Mouse (Mus musculus): Measurements from ENCODE around the gene Vpreb2.
"Not testable (repeated sequence)": the region's sequence is repeated elsewhere in the genome, so short reads cannot be mapped to it uniquely, and the experiment has no call there.

Gene Vpreb2

GRCm38 (mm10) chr16:17980128-17980527 is at the start of gene Vpreb2:
TSS of gene Vpreb2 (plus strand) at chr16:17980428.
- no peak for DNase-seq (ENCODE audit: low spot score in 2 of 2)

DNA sequence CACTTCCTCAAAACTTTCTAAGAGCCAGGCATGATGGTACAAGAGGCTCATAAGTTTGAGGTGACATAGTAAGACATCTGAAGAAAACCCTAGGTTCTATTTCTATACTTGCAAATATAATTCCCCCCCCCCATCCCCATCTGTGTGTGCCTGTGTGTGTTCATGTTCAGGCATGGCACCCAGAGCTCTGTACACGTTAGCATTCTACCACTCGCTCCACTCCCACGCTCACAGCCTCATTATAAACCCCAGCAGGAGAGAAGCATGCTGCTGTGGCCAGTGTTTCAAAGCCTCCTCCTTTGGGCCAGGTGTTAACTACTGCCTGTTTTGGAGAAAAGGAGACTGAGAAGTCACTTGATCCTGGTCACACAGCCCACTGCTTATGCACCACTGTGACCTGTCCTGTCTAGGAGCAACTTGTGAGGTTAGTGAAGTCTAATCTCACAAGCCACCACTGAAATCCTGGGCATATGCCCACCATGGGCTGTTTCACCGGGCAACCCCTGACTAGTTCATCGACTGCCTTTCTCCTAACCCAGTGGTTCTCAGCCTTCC is 48.2 kb upstream of the Vpreb2 start:
- no peak for DNase-seq (ENCODE audit: low spot score in 2 of 2)

DNA sequence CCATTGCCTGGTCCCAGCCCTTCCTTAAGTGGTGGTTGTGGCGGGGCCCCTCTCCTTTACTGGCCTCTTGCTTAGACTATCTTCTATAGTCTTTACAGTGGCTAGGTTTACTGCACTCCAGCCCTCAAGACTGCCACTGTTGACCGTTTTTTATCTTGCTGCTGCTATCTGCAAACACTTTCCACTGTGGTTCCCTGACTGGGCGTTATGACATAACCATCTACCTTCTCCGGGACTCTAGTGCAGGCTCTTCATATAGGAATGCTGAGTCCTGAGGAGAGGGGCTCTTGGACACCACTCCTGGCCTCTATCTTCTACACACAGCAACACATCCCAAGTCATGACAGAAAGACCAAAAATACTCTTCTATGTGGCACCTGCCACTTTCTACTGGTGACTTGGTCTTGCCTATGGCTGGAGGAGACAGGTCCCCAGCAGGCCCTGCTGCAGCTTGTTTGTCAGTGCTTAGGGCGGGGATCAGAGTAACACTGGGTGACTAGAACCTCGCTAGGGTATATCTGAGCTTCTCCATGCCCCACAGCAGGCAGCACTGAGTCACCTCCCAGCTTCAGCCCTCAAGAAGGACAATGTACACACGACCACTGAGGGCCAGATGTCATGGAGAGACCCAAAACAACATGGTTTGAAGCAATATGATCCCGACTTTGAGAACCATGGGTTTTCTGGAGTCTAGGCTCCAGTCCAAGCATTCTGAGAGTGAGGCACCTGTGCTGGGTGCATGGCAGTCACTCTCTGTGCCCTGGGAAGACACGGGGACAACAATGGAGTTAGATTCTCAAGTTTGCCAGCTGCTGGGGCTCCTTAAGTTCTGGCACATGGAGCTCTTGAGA is 46.4 kb upstream of the Vpreb2 start:
- no peak for DNase-seq (ENCODE audit: low spot score in 2 of 2)

GRCm38 (mm10) chr16:17934445-17934910 is 45.8 kb upstream of the Vpreb2 start:
- no peak for DNase-seq (ENCODE audit: low spot score in 2 of 2)

DNA sequence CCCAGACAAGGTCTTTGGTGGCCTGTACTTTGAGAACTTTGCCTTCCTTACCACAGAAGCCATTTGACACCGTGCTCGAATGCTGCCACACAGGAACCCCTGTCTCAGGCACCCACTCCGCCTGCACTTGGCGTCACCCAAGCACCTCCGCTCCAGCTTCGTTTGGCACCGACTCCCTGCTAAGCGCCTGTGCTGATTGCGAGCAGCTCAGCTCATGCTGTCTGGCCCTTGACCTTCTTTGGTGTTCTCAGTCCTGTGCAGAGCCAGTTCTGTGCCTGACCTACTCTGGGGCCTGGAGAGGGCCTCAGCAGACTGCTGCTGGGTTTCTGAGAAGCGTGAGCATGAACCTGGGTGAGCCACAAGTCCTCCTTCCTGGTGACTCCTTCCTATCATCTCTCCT is 43.5 kb upstream of the Vpreb2 start:
- DNase-seq (ENCODE audit: low spot score in 2 of 2) = no peak

GRCm38 (mm10) chr16:17938187-17938586 is 42.0 kb upstream of the Vpreb2 start:
- no peak for DNase-seq (ENCODE audit: low spot score in 2 of 2)

GRCm38 (mm10) chr16:17938821-17939220 is 41.4 kb upstream of the Vpreb2 start:
- peak; percentile 67 to 73 for DNase-seq (ENCODE audit: low spot score in 2 of 2)

GRCm38 (mm10) chr16:17939255-17939751 is 40.9 kb upstream of the Vpreb2 start:
- DNase-seq (ENCODE audit: low spot score in 2 of 2) = peak in 1 of 2 experiments; percentile 29

DNA sequence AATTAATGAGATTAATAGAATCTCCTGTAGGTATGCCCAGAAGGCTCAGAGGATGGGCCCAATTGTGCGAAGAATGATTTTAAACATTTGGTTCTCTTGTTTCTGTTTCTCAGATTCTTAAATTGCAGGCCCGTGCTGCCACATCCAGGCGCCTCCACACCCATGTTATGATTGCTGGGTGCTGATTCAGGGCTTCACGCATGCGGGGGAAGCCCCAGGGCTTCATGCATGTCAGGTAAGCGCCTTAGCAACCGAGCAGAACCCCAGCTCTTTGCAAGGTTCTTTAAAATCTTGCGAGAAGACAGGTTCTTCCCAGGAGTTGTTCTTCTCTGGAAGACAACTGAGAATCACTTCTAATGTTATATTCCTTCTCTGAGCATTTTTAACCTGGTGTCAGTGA is 36.8 kb upstream of the Vpreb2 start:
- DNase-seq (ENCODE audit: low spot score in 2 of 2) = no peak

DNA sequence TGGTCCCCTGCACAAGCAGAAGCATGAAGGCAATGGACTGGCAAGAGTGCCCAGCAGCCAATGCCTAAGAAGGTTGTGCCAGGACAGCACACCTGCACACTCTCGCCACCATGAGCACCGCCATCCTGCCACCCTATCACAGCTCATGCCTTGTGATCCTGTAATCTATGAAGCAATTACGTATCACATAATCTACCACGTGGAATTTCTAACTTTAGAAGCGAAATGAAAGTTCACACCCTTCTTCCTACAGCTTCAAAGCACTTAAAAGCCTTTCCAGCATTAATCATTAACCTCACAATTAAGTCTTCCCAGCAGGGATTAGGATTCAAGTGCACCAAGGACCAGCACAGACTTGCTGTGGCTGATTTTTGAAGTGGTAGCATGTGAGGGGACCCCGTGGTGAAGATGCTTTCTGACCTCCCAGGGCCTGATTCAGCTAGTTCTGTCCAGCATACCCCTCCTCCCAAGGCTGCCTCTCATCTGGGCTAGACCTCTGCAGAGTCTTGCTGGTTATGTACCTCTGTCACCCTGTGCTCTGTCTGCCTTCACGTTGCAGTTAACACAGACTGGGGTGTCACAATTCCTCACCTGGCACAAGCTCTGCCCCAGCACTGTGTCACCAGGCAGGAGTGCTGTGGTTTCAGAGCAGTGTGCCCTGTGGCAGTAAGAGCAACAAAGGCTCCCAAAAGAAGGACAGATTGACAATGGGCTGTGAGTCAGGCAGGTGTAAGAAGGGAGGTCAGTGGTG is 35.0 kb upstream of the Vpreb2 start:
- DNase-seq (ENCODE audit: low spot score in 2 of 2) = no peak

- DNase-seq (ENCODE audit: low spot score in 2 of 2) = no peak
Measured at GRCm38 (mm10) chr16:17949421-17949877, 30.8 kb upstream of the Vpreb2 start.

DNA sequence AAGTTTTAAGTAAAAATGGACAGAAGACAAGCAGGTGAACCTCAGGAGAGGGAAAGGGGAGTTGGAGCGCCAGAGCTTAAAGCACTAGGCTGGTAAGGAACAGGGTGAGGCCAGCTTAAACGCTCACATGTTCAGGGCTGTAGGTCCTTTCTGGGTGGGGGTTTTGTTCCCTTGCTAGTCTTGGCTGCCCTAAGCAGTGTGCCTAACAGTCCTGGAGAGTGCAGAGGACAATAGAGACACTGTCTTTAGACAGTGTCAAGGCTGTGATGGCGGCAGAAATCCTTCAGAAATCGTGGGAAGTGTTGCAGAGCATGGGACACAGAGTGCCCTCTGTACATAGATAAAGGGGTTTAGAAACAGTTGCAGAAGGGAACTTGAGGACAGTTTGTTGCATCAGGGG is 30.2 kb upstream of the Vpreb2 start:
- no peak for DNase-seq (ENCODE audit: low spot score in 2 of 2)

DNA sequence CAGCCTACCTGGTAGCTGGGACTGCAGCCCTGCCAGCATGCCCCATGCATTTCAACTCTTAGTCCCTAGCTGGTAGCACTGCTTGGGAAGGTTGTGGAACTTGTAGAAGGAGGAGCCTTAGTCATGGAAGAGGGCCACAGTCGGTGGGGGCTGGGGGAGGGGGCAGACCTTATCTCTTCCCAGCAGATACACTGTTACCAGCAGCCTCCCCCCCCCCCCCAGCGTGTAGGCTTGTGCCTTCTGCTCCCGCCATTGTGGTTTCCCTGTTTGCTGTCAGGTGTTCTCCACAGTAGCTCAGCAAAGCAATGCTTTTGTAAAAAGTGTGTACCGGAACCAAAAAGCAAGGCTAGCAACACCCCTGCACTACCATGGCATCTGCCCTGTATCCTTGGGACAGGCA is 28.6 kb upstream of the Vpreb2 start:
- no peak for DNase-seq (ENCODE audit: low spot score in 2 of 2)

DNA sequence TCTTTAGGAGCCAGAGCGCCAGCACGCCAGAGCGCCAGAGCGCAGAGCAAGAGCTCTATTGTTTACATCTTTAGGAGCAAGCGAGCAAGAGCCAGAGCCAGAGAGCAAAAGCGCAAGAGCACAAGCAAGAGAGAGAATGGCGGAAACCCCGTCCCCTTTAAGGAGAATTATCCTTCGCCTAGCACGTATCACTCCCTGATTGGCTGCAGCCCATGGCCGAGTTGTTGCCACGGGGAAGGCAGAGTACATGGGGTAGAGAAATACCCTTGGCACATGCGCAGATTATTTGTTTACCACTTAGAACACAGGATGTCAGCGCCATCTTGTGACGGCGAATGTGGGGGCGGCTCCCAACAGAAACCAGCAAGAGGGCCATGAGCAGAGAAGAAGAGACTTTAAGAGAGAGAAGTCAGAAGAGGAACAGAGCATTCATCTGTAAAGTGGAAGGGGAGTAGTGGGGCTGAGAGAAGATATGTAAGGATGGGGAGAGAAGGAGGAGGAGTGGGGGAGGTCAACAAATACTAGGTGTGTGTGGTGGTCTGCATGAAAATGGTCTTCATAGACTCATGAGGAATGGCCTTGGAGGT is 24.1 kb upstream of the Vpreb2 start:
- not testable (repeated sequence) for DNase-seq (ENCODE audit: low spot score in 2 of 2)

GRCm38 (mm10) chr16:17962091-17962490 is 18.1 kb upstream of the Vpreb2 start:
- no peak for DNase-seq (ENCODE audit: low spot score in 2 of 2)

GRCm38 (mm10) chr16:17971853-17972252 is 8.4 kb upstream of the Vpreb2 start:
- no peak for DNase-seq (ENCODE audit: low spot score in 2 of 2)

DNA sequence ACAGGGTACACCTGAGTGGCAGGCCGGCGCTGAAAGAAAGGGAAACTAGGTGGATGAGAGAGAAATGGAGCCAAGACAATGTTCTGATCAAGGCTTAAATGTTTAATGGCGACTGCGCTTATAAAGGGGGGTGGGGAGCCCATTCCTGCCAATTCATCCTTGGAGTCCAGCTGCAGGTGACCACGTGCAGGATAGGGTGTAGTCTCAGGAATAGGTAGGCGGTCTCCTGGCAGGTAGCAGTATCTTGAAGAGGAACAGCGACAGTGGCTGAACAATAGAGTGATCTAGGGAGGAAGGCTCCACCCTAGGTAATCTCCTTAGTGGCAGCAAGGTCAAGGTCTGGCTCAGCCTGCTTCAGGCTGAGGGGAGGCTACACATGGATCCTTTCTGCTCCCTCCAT is 2.4 kb upstream of the Vpreb2 start:
- DNase-seq (ENCODE audit: low spot score in 2 of 2) = not testable (repeated sequence)

- DNase-seq (ENCODE audit: low spot score in 2 of 2) = no peak
Measured at GRCm38 (mm10) chr16:17983201-17983600, 3.0 kb downstream of the Vpreb2 start.

GRCm38 (mm10) chr16:17984231-17984630 is 4.0 kb downstream of the Vpreb2 start:
- DNase-seq (ENCODE audit: low spot score in 2 of 2) = no peak

- no peak for DNase-seq (ENCODE audit: low spot score in 2 of 2)
Measured at GRCm38 (mm10) chr16:17985078-17985477, 4.8 kb downstream of the Vpreb2 start.

DNA sequence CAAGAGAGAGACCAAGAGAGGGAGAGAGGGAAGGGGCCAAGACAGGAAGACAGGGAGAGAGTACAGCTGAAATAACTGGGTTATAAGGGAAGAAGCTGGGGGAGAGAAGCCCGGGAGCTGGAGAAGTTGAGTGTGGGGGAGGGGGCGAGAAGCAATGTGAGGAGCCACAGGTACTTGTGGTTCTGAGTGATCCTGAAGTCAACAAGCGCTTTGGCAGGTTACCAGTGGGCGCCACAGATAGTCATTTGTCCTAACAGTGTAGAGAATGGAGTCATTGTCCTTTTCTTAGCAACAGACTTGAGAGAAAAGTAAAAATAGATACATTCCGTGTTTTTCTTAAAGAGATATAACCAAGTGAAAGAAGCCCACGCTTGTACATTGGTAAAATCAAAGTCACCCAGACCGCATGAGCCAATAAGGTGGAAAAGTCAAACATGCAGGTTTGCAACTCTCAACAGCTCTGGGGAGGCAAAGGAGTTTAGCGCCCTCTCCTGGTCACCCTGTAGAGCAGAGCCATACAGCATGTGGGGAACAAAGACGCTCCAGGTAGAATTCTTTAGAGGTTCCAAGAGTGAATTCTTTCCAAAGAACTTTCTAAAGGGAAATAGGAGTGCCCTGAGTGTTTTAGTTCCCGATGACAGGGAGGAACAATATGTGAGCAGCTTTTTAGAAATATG is 6.4 kb downstream of the Vpreb2 start:
- DNase-seq (ENCODE audit: low spot score in 2 of 2) = peak; percentile 36 to 37

Data from spleen, postnatal 36 days (tissue).